Mouse (Mus musculus) liver, embryonic 16.5 days (tissue): ENCODE results near the gene Acsm2. TPM values are rescaled to one million over a fixed set of nuclear protein-coding genes. Genes with fewer than 3 reads are reported as not detected.

Source experiments
- ATAC-seq: fragments of 200-750 bp; cut with Nextera tagmentation; 2 replicates; pipeline ENCODE4 v1.8.0; 2017; ENCODE audit warnings: low read depth, mild to moderate bottlenecking, moderate number of reproducible peaks, moderate library complexity
- H3K27ac ChIP-seq: fragments of 300-500 bp; sonication (generic); 2 replicates; pipeline ENCODE4 v1.5.1; 2014; ENCODE audit warnings: mild to moderate bottlenecking, low read length
- H3K27me3 ChIP-seq: fragments of 300-500 bp; sonication (generic); 2 replicates; pipeline ENCODE4 v1.6.1; 2014; ENCODE audit warnings: low read depth, low read length, mixed read lengths; ENCODE audit not compliant: control insufficient read depth, insufficient read depth
- H3K36me3 ChIP-seq: fragments of 300-500 bp; sonication (generic); 2 replicates; pipeline ENCODE4 v1.6.1; 2014; ENCODE audit warnings: mild to moderate bottlenecking; ENCODE audit not compliant: control insufficient read depth, insufficient read depth
- H3K4me1 ChIP-seq: fragments of 300-500 bp; sonication (generic); 2 replicates; pipeline ENCODE4 v1.6.1; 2014; ENCODE audit warnings: low read depth, low read length, mixed read lengths; ENCODE audit not compliant: control insufficient read depth
- H3K4me2 ChIP-seq: fragments of 300-500 bp; sonication (generic); 2 replicates; pipeline ENCODE4 v1.6.1; 2014; ENCODE audit warnings: low read depth, low read length, mixed read lengths
- H3K4me3 ChIP-seq: fragments of 300-500 bp; sonication (generic); 2 replicates; pipeline ENCODE4 v1.5.1; 2014; ENCODE audit warnings: low read depth, mild to moderate bottlenecking, low read length
- H3K9ac ChIP-seq: fragments of 300-500 bp; sonication (generic); 2 replicates; pipeline ENCODE4 v1.6.1; 2014; ENCODE audit warnings: low read depth, low read length
- H3K9me3 ChIP-seq: fragments of 300-500 bp; sonication (generic); replicated peaks from 2 replicates; pipeline ENCODE4 v1.6.1; 2016; ENCODE audit warnings: low read length; ENCODE audit not compliant: control insufficient read depth
- WGBS: fragments of 180-500 bp; shearing (Covaris S2); extraction: QIAGEN DNeasy Blood & Tissue Kit; methylation state at CpG from one replicate; pipeline ENCODE4 v1.1.7; 2014; ENCODE audit not compliant: insufficient replicate concordance; 5-methylcytosine and 5-hydroxymethylcytosine counted together
- polyA plus RNA-seq: library from polyadenylated mRNA; unstranded; fragments of >200 nt; fragmentation: Nextera tagmentation; extraction: Ambion mirVana; gene quantifications from 2 replicates; pipeline ENCODE4 v1.2.1, GENCODE M21; 2015

Gene Acsm2
- polyA plus RNA-seq, 1 experiment from 2014 or later, result not detected

DNA sequence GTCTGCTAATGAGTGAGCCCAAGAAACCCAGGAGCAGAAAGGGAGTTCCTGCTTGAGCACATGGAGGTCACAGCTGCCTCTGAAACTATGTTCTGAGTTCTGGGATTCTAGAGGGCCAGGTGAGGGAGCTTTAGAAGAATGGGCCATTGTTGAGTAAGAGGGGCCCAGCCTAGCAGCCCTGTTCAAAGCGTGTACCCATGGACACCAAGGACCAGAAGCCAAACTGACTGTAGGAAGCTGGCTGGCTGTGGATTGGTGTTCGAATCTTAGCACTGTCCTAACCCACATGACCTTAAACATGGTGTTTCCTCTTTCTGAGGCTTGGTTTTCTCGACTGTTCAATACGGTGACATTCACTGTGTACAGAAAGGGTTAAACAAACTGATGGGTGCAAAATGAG, 30.8 kb upstream of the Acsm2 start, which contains the start of gene Pdilt:
Pdilt (minus strand) TSS at position 101 of the 400 bp plus-strand sequence.
- Histone ChIP-seq H3K4me1 (no peaks in the 10 kb centered on the region; the same call in 1 of the 2 replicates), H3K4me3 (no peak within 1 kb of the TSS), H3K27ac (no peak within 1 kb of the TSS), H3K9me3 (no peaks in the 10 kb centered on the region), H3K27me3 (no peaks in the 10 kb centered on the region), H3K4me2 (no peak within 1 kb of the TSS), H3K36me3 (no peaks in the 10 kb centered on the region), H3K9ac (no peak within 1 kb of the TSS)
- WGBS, result 43% methylated on average over 4 of the region's 4 CpGs
- ATAC-seq, result no peak

DNA sequence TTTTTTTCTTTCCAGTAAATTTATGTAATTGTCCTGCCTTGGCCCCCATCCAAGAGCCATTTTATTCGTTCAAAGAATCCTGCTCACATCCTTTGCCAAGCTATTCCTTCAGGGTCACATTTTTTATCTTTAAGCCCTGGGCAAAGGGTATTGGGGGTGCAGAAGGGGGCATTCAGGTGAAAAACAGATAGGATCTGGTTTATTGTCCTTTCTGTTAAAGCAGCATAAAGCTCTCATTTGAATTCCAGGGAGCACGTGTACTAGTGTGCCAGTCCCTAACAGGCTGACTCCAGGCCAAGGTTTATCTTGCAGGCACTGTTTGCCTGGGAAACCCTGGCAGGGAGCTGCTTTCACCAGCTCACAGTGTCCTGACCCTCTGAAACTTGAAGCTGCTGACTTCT, 28.3 kb upstream of the Acsm2 start:
- no peak overlapping the region for H3K4me2 ChIP-seq
- H3K4me1 ChIP-seq, result no peaks in the 10 kb centered on the region; the same call in 1 of the 2 replicates
- H3K9me3 ChIP-seq, result no peaks in the 10 kb centered on the region
- no peak overlapping the region for H3K27ac ChIP-seq
- ATAC-seq, result peak; percentile 68
- no peaks in the 10 kb centered on the region for H3K27me3 ChIP-seq
- H3K36me3 ChIP-seq, result no peaks in the 10 kb centered on the region
- 37% methylated on average over 2 of the region's 2 CpGs for WGBS
- no peak overlapping the region for H3K9ac ChIP-seq
- H3K4me3 ChIP-seq, result no peak overlapping the region

DNA sequence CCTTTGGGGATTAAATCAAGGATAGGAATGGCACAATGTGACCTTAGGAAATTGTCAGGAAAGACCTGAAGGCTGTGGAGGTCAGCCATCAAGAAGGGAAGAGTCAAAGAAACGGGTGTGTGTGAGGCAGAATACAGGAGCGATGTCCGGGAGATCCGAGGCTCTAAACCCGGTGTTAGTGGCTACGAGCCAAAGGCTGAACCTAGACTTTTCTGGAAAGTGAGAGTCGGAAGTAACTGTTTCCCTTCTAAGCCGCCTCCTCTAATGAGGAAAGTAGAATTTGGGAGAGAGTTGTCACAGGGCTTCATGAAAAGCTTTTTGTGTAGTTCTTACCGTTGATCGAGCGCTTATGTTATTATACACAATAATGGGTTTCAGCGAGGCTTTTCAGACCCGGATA, 27.7 kb upstream of the Acsm2 start:
- no peaks in the 10 kb centered on the region for H3K36me3 ChIP-seq
- H3K9ac ChIP-seq, result no peak overlapping the region
- WGBS, result 71% methylated on average over 13 of the region's 13 CpGs
- H3K4me2 ChIP-seq, result no peak overlapping the region
- ATAC-seq, result no peak
- no peaks in the 10 kb centered on the region; the same call in 1 of the 2 replicates for H3K4me1 ChIP-seq
- no peak overlapping the region for H3K27ac ChIP-seq
- H3K4me3 ChIP-seq, result no peak overlapping the region
- no peaks in the 10 kb centered on the region for H3K27me3 ChIP-seq
- no peaks in the 10 kb centered on the region for H3K9me3 ChIP-seq

DNA sequence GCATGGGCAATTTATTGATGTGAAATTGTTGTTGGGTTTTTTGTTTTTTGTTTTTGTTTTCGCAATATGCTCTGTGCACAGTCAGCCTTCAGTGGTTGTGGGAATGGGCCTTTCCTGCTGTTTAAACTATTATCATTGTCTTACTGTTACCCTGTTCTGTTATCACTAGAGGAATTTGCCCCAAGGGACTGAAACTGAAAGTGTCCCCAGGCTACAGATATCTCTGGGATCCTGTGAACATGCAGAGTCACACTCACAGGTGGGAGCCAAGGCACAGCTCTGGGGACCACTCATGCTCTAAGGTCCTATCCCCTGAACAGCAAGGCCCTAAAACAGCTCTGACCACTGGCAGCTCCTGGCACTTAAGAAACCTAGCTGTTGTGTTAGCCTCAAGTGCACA, 27.0 kb upstream of the Acsm2 start:
- Histone ChIP-seq H3K27me3 (no peaks in the 10 kb centered on the region), H3K4me2 (no peak overlapping the region), H3K4me3 (no peak overlapping the region), H3K9ac (no peak overlapping the region), H3K36me3 (no peaks in the 10 kb centered on the region), H3K4me1 (no peaks in the 10 kb centered on the region; the same call in 1 of the 2 replicates), H3K9me3 (no peaks in the 10 kb centered on the region), H3K27ac (no peak overlapping the region)
- 60% methylated on average over 1 of the region's 1 CpGs for WGBS
- 0 out of 2 replicates have a peak, but pooled peaks have one; percentile 32 for ATAC-seq

DNA sequence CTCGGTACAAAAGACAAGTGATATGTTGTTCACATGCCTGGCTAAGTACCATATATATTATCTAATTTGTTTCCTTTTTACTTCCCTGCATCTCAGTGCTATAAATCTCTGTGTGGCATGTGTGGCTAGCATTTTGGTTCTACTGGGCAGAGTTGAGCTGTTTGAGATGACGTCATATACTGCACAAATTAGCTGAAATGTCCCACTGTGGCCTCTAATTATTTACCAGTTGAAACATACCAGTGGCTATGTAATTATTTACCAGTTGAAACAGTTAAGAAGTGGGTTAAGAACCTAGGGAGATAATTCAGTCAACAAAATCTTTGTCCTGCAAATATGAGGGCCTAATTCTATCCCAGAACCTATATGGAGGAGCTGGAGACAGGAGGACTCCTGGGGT, 26.6 kb upstream of the Acsm2 start:
- Histone ChIP-seq H3K27me3 (no peaks in the 10 kb centered on the region), H3K4me3 (no peak overlapping the region), H3K36me3 (no peaks in the 10 kb centered on the region), H3K9me3 (no peaks in the 10 kb centered on the region), H3K9ac (no peak overlapping the region), H3K27ac (no peak overlapping the region), H3K4me2 (no peak overlapping the region), H3K4me1 (no peaks in the 10 kb centered on the region; the same call in 1 of the 2 replicates)
- ATAC-seq, result 0 out of 2 replicates have a peak, but pooled peaks have one; percentile 8
- WGBS, result 51% methylated on average over 2 of the region's 2 CpGs

GRCm38 (mm10) chr7:119528617-119529016, 25.5 kb upstream of the Acsm2 start:
- no peak overlapping the region for H3K27ac ChIP-seq
- no peak overlapping the region for H3K4me3 ChIP-seq
- no peak overlapping the region for H3K4me2 ChIP-seq
- H3K36me3 ChIP-seq, result no peaks in the 10 kb centered on the region
- 54% methylated on average over 7 of the region's 7 CpGs for WGBS
- no peaks in the 10 kb centered on the region for H3K27me3 ChIP-seq
- H3K9me3 ChIP-seq, result no peaks in the 10 kb centered on the region
- H3K9ac ChIP-seq, result no peak overlapping the region
- no peak for ATAC-seq
- no peaks in the 10 kb centered on the region; the same call in 1 of the 2 replicates for H3K4me1 ChIP-seq

- no peaks in the 10 kb centered on the region for H3K4me1 ChIP-seq
- no peak for ATAC-seq
- no peak overlapping the region for H3K27ac ChIP-seq
- H3K9ac ChIP-seq, result no peak overlapping the region
- H3K4me3 ChIP-seq, result no peak overlapping the region
- 23% methylated on average over 1 of the region's 1 CpGs for WGBS
- no peak overlapping the region for H3K4me2 ChIP-seq
- H3K36me3 ChIP-seq, result no peaks in the 10 kb centered on the region
- no peaks in the 10 kb centered on the region for H3K9me3 ChIP-seq
- H3K27me3 ChIP-seq, result no peaks in the 10 kb centered on the region
Measured at GRCm38 (mm10) chr7:119532924-119533323, 21.2 kb upstream of the Acsm2 start.

DNA sequence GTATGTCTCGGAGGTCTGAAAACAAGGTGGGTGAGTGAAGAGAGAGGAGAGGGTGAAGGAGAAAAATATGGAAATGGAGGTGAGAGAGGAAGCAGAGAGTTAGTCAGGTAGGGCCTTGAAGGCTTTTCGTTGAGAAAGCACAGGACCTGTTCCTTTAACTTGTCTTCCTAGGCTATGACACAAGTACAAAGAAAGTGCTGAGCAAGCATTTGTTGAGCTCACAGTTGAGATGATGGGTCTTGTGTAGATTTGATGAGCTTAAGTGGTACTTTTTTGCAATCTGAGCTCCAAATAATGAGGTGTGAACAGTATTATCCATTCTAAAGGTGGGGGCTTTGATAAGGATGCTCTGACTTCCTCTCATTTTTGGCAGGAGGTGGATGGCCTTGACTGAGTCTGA, 19.8 kb upstream of the Acsm2 start:
- H3K4me2 ChIP-seq, result no peak overlapping the region
- no peak overlapping the region for H3K4me3 ChIP-seq
- no peaks in the 10 kb centered on the region for H3K9me3 ChIP-seq
- 54% methylated on average over 2 of the region's 2 CpGs for WGBS
- no peak overlapping the region for H3K9ac ChIP-seq
- no peaks in the 10 kb centered on the region for H3K36me3 ChIP-seq
- H3K4me1 ChIP-seq, result no peaks in the 10 kb centered on the region
- H3K27ac ChIP-seq, result no peak overlapping the region
- ATAC-seq, result no peak
- H3K27me3 ChIP-seq, result no peaks in the 10 kb centered on the region

DNA sequence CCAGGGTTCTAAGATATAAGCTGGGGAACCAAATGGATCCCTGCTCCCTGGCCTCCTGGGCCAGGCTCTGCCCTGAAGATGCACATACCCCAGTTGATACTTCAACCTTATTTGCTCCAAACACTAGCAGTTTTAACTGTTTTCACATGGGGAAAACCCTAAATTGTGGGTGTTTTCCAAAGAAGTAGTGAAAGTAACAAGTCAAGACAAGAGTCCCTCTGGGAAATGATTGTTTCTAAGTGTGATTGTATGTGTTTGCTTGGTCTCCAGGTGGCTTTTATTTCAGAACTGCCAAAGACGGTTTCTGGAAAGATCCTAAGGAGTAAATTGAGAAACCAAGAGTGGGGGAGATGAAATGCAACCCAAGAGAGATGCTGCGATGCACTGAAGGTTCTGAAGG, 11.7 kb upstream of the Acsm2 start:
- H3K4me1 ChIP-seq, result no peaks in the 10 kb centered on the region
- no peaks in the 10 kb centered on the region for H3K9me3 ChIP-seq
- ATAC-seq, result no peak
- H3K4me3 ChIP-seq, result no peak overlapping the region
- no peak overlapping the region for H3K9ac ChIP-seq
- no peak overlapping the region for H3K27ac ChIP-seq
- WGBS, result 53% methylated on average over 2 of the region's 2 CpGs
- no peaks in the 10 kb centered on the region for H3K27me3 ChIP-seq
- H3K36me3 ChIP-seq, result no peaks in the 10 kb centered on the region
- H3K4me2 ChIP-seq, result no peak overlapping the region
